Mouse (Mus musculus): ENCODE results near the gene Ciapin1. TPM values are rescaled to one million over a fixed set of nuclear protein-coding genes. Genes with fewer than 3 reads are reported as not detected.

Ciapin1 gene
- total and polyA plus RNA-seq, 3 experiments = 122 to 263 TPM; not detected in 1

DNA sequence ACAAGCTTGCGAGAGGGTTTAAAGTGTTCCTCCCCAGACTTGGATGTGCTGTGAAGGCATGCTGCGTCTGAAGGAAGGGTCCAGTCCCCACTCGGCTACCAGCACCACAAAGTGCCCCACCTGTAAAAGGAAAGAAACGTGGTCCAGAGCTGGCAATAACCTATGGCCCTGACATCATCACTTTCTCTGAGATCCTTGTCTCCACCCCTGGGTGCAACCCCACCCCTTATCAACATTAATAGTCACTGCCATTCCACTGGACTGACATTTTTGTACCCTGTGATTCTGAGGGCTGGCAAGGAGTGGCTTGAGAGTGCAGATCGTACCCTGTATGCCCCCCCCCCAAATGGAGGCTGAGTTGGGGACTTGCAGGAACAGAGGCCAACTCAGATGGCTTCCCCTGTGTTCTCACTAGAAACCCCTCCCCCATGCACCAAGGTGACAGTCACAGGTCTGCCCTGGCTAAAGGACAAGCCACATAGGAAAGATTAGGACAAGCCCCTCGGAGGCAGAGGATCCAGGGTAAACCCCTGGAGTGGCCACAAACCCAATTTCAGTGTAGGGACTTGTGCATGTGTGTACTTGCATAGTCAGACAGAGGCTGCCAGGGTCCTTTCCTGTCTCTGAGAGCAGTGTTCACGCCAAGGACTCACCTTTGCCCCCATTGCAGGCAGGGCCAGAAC, 56.9 kb downstream of the Ciapin1 start:
- no peaks in the 10 kb centered on the region for H3K36me3 ChIP-seq (ENCODE audit: control insufficient read depth in 1 of 2, insufficient read depth in 2 of 2, low read length in 2 of 2)
- no peak overlapping the region for H3K9ac ChIP-seq (ENCODE audit: control insufficient read depth, low read depth, low read length, poor library complexity, severe bottlenecking)
- no peaks in the 10 kb centered on the region for H3K9me3 ChIP-seq (replicated peaks; ENCODE audit: insufficient read depth, low read length)
- H3K27me3 ChIP-seq (ENCODE audit: control insufficient read depth in 1 of 2, insufficient read depth in 2 of 2, low read length in 2 of 2) = peaks cover under 1 to 1% of the 10 kb centered on the region in 2 experiments; a peak in 2 of 4 replicates
- H3K79me2 ChIP-seq (ENCODE audit: control insufficient read depth, insufficient read depth, low read length, poor library complexity) = no peaks in the 10 kb centered on the region
- TF ChIP-seq TAL1 (IDR thresholded peaks at IDR 0.05; ENCODE audit: low read length) = no peak
- TF ChIP-seq USF2 (IDR thresholded peaks at IDR 0.05; ENCODE audit: borderline replicate concordance in 1 of 2, insufficient read depth in 1 of 2, low read depth in 1 of 2, low read length in 2 of 2) = no peak
- no peak for TF ChIP-seq USF1 (IDR thresholded peaks at IDR 0.05; ENCODE audit: low read depth, low read length)
- TF ChIP-seq NELFE (IDR thresholded peaks at IDR 0.05; ENCODE audit: low read depth, low read length) = no peak
- no peak for TF ChIP-seq BHLHE40 (IDR thresholded peaks at IDR 0.05; ENCODE audit: borderline replicate concordance, low read depth, low read length)
- TF ChIP-seq MAX (IDR thresholded peaks at IDR 0.05; ENCODE audit: low read length) = no peak
- TF ChIP-seq KAT2A (conservative IDR thresholded peaks at IDR 0.05; ENCODE audit: low read depth, low read length) = no peak
- no peak for TF ChIP-seq ZNF384 (IDR thresholded peaks at IDR 0.05; ENCODE audit: low read depth, low read length)
- no peak for TF ChIP-seq TBP (IDR thresholded peaks at IDR 0.05; ENCODE audit: low read depth, low read length)
- TF ChIP-seq POLR2A (IDR thresholded peaks at IDR 0.05; ENCODE audit: control insufficient read depth in 1 of 2, insufficient read depth in 1 of 2, low read depth in 1 of 2, low read length in 2 of 2, poor library complexity in 1 of 2) = no peak
- no peak for DNase-seq (ENCODE audit: low read depth, low spot score)
- H3K4me3 ChIP-seq (ENCODE audit: control insufficient read depth in 1 of 2, insufficient read depth in 1 of 2, low read depth in 2 of 2, low read length in 2 of 2) = no peak overlapping the region
- H3K27ac ChIP-seq (ENCODE audit: control insufficient read depth, low read depth, low read length) = no peak overlapping the region
- H3K4me1 ChIP-seq (ENCODE audit: control insufficient read depth in 1 of 2, insufficient read depth in 2 of 2, low read length in 2 of 2) = no peaks in the 10 kb centered on the region

DNA sequence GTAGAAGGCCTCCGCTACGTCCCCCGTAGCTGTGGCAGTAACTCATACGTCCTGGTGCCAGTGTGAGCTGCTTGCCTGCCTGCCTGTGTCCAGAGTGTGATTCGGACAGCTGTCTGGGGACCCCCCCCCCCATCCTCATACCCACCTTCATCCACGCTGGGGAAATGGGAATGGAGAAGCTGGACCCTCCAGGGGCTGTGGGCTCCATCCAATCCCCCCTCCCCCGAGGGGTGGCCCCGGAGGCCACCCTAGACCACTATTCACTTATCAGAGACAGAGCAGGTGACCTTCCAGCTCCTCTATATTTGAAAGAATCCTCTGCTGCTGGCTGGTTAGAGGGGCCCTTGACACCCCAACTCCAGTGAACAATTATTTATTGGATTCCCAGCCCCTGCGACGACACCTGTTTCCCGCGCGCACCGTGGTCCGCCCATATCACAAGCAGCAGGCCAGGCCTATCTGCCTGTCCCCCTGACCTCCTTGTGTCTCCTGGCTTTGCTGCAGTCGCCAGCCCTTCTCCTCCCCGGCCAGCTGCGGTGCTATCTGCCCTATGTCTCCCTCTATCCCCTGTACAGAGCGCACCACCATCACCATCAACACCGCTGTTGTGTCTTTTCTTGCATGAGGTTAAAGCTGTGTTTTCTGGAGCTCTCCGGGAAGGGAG, 57.5 kb downstream of the Ciapin1 start:
- no peak overlapping the region for H3K4me3 ChIP-seq (ENCODE audit: control insufficient read depth in 1 of 2, insufficient read depth in 1 of 2, low read depth in 2 of 2, low read length in 2 of 2)
- no peaks in the 10 kb centered on the region for H3K79me2 ChIP-seq (ENCODE audit: control insufficient read depth, insufficient read depth, low read length, poor library complexity)
- no peaks in the 10 kb centered on the region for H3K9me3 ChIP-seq (replicated peaks; ENCODE audit: insufficient read depth, low read length)
- TF ChIP-seq TCF12 (IDR thresholded peaks at IDR 0.05; ENCODE audit: low read depth, low read length) (no peak), EP300 (IDR thresholded peaks at IDR 0.05; ENCODE audit: low read depth in 1 of 2, low read length in 2 of 2) (no peak), POLR2AphosphoS2 (IDR thresholded peaks at IDR 0.05; ENCODE audit: low read length) (no peak), GABPA (IDR thresholded peaks at IDR 0.05; ENCODE audit: low read depth, low read length) (no peak), KAT2A (conservative IDR thresholded peaks at IDR 0.05; ENCODE audit: low read depth, low read length) (no peak), POLR2AphosphoS5 (IDR thresholded peaks at IDR 0.05; ENCODE audit: borderline replicate concordance, low read depth, low read length) (no peak), NRF1 (IDR thresholded peaks at IDR 0.05; ENCODE audit: insufficient read depth, low read depth, low read length, poor library complexity, severe bottlenecking) (no peak), SIN3A (IDR thresholded peaks at IDR 0.05; ENCODE audit: low read length) (no peak)
- no peaks in the 10 kb centered on the region for H3K4me1 ChIP-seq (ENCODE audit: control insufficient read depth in 1 of 2, insufficient read depth in 2 of 2, low read length in 2 of 2)
- H3K36me3 ChIP-seq (ENCODE audit: control insufficient read depth in 1 of 2, insufficient read depth in 2 of 2, low read length in 2 of 2) = no peaks in the 10 kb centered on the region
- no peak overlapping the region for H3K9ac ChIP-seq (ENCODE audit: control insufficient read depth, low read depth, low read length, poor library complexity, severe bottlenecking)
- H3K27me3 ChIP-seq (ENCODE audit: control insufficient read depth in 1 of 2, insufficient read depth in 2 of 2, low read length in 2 of 2) = no peaks in the 10 kb centered on the region
- no peak for DNase-seq (ENCODE audit: low read depth, low spot score)
- H3K27ac ChIP-seq (ENCODE audit: control insufficient read depth, low read depth, low read length) = no peak overlapping the region

All from MEL (cell line).